ENCODE assay signal across 24 mouse cellular contexts in genomic region chr4:71307176-71307612, GRCm38 (mm10).
DNase-seq lines count a peak whose midpoint lies in the region; ATAC-seq and TF ChIP-seq lines count a peak whose summit lies in the region.
"Had no signal": no experiment of that assay in that cellular context is flagged by ENCODE, and none has a peak within 500 bp of the region (broad histone marks: within the 10 kb centered on the region; RNA-seq: fewer than 3 reads in every experiment).

No protein-coding gene starts in this region.

- DNase-seq in embryonic facial prominence, embryonic 14.5 days (ENCODE audit: low spot score), result peak; percentile 66
- no peak for DNase-seq in embryonic facial prominence, embryonic 10.5 days (ENCODE audit: low spot score)
- DNase-seq in lung, postnatal 14 days, result no peak
- DNase-seq in embryo, embryonic 11 days, result peak; percentile 4
- peak; percentile 65 for DNase-seq in limb, embryonic 14.5 days (ENCODE audit: low spot score)
- no peak for DNase-seq in kidney, adult 11 months
- DNase-seq: adrenal gland, postnatal 14 days; cerebellum, adult 11-12 months; cerebellum, postnatal 14 days; heart, postnatal 4 days; kidney, adult 2 months; left cerebral cortex, postnatal 4 days; midbrain, embryonic 14.5 days; right cerebral cortex, postnatal 14 days; thymus, adult 2 months; thymus, postnatal 4 days had no signal

- no peak overlapping the region for H3K9ac ChIP-seq in embryonic facial prominence, embryonic 14.5 days (ENCODE audit: low read depth, low read length)
- no peak overlapping the region for H3K9ac ChIP-seq in lung, embryonic 15.5 days
- no peak overlapping the region for H3K9ac ChIP-seq in limb, embryonic 14.5 days (ENCODE audit: low read depth, low read length, severe bottlenecking)
- H3K9ac ChIP-seq: forebrain, embryonic 12.5 days; liver, embryonic 12.5 days had no signal

- peak; percentile 79 for ATAC-seq in embryonic facial prominence, embryonic 14.5 days (ENCODE audit: low read depth)
- ATAC-seq in lung, embryonic 15.5 days (ENCODE audit: borderline replicate concordance, extremely low read depth, low FRiP score, low TSS enrichment), result peak; percentile 69; the same call in 1 of the 2 replicates
- ATAC-seq in limb, embryonic 14.5 days (ENCODE audit: low FRiP score, low read depth), result peak; percentile 58
- ATAC-seq: hindbrain, embryonic 16.5 days; liver, embryonic 12.5 days had no signal

- H3K4me1 ChIP-seq in embryonic facial prominence, embryonic 14.5 days (ENCODE audit: control insufficient read depth, insufficient read depth, low read length), result no peaks in the 10 kb centered on the region
- no peaks in the 10 kb centered on the region for H3K4me1 ChIP-seq in embryonic facial prominence, embryonic 10.5 days
- H3K4me1 ChIP-seq in lung, embryonic 15.5 days, result peaks cover 7% of the 10 kb centered on the region; the same call in 1 of the 2 replicates
- peaks cover 8% of the 10 kb centered on the region; the same call in 1 of the 2 replicates for H3K4me1 ChIP-seq in limb, embryonic 14.5 days (ENCODE audit: control insufficient read depth, insufficient read depth, low read length)
- H3K4me1 ChIP-seq: forebrain, embryonic 12.5 days; heart, embryonic 10.5 days; liver, embryonic 12.5 days had no signal

- no peak overlapping the region for H3K4me3 ChIP-seq in embryonic facial prominence, embryonic 14.5 days (ENCODE audit: low read depth, low read length)
- no peak overlapping the region for H3K4me3 ChIP-seq in embryonic facial prominence, embryonic 10.5 days
- H3K4me3 ChIP-seq in lung, embryonic 15.5 days, result no peak overlapping the region
- no peak overlapping the region for H3K4me3 ChIP-seq in limb, embryonic 14.5 days (replicated peaks; ENCODE audit: low read length)
- H3K4me3 ChIP-seq: erythroblast, embryonic 14.5 days; forebrain, embryonic 12.5 days; heart, embryonic 10.5 days; liver, embryonic 12.5 days had no signal

- no peaks in the 10 kb centered on the region for H3K36me3 ChIP-seq in embryonic facial prominence, embryonic 14.5 days (ENCODE audit: control insufficient read depth, insufficient read depth, low read length)
- H3K36me3 ChIP-seq in embryonic facial prominence, embryonic 10.5 days (replicated peaks), result no peaks in the 10 kb centered on the region
- no peaks in the 10 kb centered on the region for H3K36me3 ChIP-seq in lung, embryonic 15.5 days
- H3K36me3 ChIP-seq in limb, embryonic 14.5 days (ENCODE audit: control insufficient read depth, insufficient read depth, low read length), result no peaks in the 10 kb centered on the region
- H3K36me3 ChIP-seq: forebrain, embryonic 12.5 days; heart, embryonic 10.5 days; liver, embryonic 12.5 days had no signal

- TF ChIP-seq POLR2A in limb, embryonic 14.5 days (IDR thresholded peaks at IDR 0.05; ENCODE audit: borderline replicate concordance, extremely low read depth, insufficient read depth, insufficient read length), result no peak

- H3K9me3 ChIP-seq in embryonic facial prominence, embryonic 14.5 days (ENCODE audit: control insufficient read depth, low read length), result no peaks in the 10 kb centered on the region
- no peaks in the 10 kb centered on the region for H3K9me3 ChIP-seq in embryonic facial prominence, embryonic 10.5 days
- no peaks in the 10 kb centered on the region for H3K9me3 ChIP-seq in lung, embryonic 15.5 days
- H3K9me3 ChIP-seq in limb, embryonic 14.5 days (ENCODE audit: control insufficient read depth, low read length), result no peaks in the 10 kb centered on the region
- H3K9me3 ChIP-seq: forebrain, embryonic 12.5 days; heart, embryonic 10.5 days; liver, embryonic 12.5 days had no signal

- H3K27me3 ChIP-seq in embryonic facial prominence, embryonic 14.5 days (replicated peaks; ENCODE audit: control insufficient read depth, insufficient read depth, low read length), result no peaks in the 10 kb centered on the region
- H3K27me3 ChIP-seq in embryonic facial prominence, embryonic 10.5 days (replicated peaks; ENCODE audit: low read depth, poor library complexity, severe bottlenecking), result no peaks in the 10 kb centered on the region
- no peaks in the 10 kb centered on the region for H3K27me3 ChIP-seq in lung, embryonic 15.5 days
- H3K27me3 ChIP-seq in limb, embryonic 14.5 days (ENCODE audit: control insufficient read depth, insufficient read depth, low read length), result no peaks in the 10 kb centered on the region
- H3K27me3 ChIP-seq: forebrain, embryonic 12.5 days; liver, embryonic 12.5 days had no signal

- H3K27ac ChIP-seq in embryonic facial prominence, embryonic 14.5 days (replicated peaks; ENCODE audit: low read depth, low read length), result no peak overlapping the region
- H3K27ac ChIP-seq in embryonic facial prominence, embryonic 10.5 days (replicated peaks), result no peak overlapping the region
- H3K27ac ChIP-seq in lung, embryonic 15.5 days, result 0 out of 2 replicates have a peak overlapping the region, but pooled peaks have one; percentile 0
- no peak overlapping the region for H3K27ac ChIP-seq in limb, embryonic 14.5 days (replicated peaks; ENCODE audit: low read depth, low read length)
- H3K27ac ChIP-seq: forebrain, embryonic 12.5 days; heart, embryonic 10.5 days; kidney, postnatal 0 days; liver, embryonic 12.5 days; stomach, postnatal 0 days had no signal

- no peak overlapping the region for H3K4me2 ChIP-seq in embryonic facial prominence, embryonic 14.5 days (ENCODE audit: low read depth, low read length)
- H3K4me2 ChIP-seq in lung, embryonic 15.5 days, result 0 out of 2 replicates have a peak overlapping the region, but pooled peaks have one; percentile 6
- H3K4me2 ChIP-seq in limb, embryonic 14.5 days (replicated peaks; ENCODE audit: low read depth, low read length, severe bottlenecking), result no peak overlapping the region
- H3K4me2 ChIP-seq: forebrain, embryonic 12.5 days; liver, embryonic 12.5 days had no signal

- whole genome bisulfite sequencing in embryonic facial prominence, embryonic 14.5 days, result 34% methylated on average over 6 of the region's 6 CpGs
- WGBS in embryonic facial prominence, embryonic 10.5 days, result 68% methylated on average over 6 of the region's 6 CpGs
- WGBS in lung, embryonic 15.5 days, result 28% methylated on average over 6 of the region's 6 CpGs
- WGBS in limb, embryonic 14.5 days, result 28% methylated on average over 6 of the region's 6 CpGs

Comparison
In these comparisons a context has a peak if more than half of its experiments do, and no peak if none do; other contexts are left out.
1. DNase-seq: peak in embryonic facial prominence, embryonic 14.5 days (single experiment), embryo, embryonic 11 days (single experiment) and limb, embryonic 14.5 days (single experiment); none in embryonic facial prominence, embryonic 10.5 days (single experiment), lung, postnatal 14 days (single experiment) and kidney, adult 11 months (single experiment).
2. Peak in every context shown above with its lines, with median percentiles within 50 percentile points of each other: ATAC-seq.